Mouse (Mus musculus) CH12.LX (cell line): Measurements from ENCODE around the gene Gpr50. TPM values are rescaled to one million over a fixed set of nuclear protein-coding genes. Genes with fewer than 3 reads are reported as not detected.

Experiments
- DNase-seq: peaks from one replicate; pipeline ENCODE4 v3.0.0-alpha.2; 2013; ENCODE audit errors: extremely low read depth
- H3K27ac ChIP-seq: 2 replicates; pipeline ENCODE4 v1.5.1; 2012; ENCODE audit warnings: low read depth, mild to moderate bottlenecking, control low read depth, moderate library complexity; ENCODE audit not compliant: insufficient read depth
- H3K27me3 ChIP-seq: replicated peaks from 2 replicates; pipeline ENCODE3; 2012; ENCODE audit warnings: inconsistent platforms
- H3K36me3 ChIP-seq, 2 experiments: replicated peaks in 1 of 2; 2 replicates each; pipeline versions ENCODE3 to v1.6.1; 2012; ENCODE audit warnings: inconsistent platforms in 1 of 2, low read length in 1 of 2, mild to moderate bottlenecking in 1 of 2, mixed read lengths in 1 of 2, moderate library complexity in 1 of 2; ENCODE audit not compliant: control insufficient read depth in 1 of 2, insufficient read depth in 1 of 2
- H3K4me1 ChIP-seq, 2 experiments: 2 replicates each; pipeline ENCODE4 v1.6.1; 2012; ENCODE audit warnings: inconsistent platforms in 1 of 2, moderate library complexity in 1 of 2; ENCODE audit not compliant: insufficient read depth in 2 of 2, control insufficient read depth in 1 of 2
- H3K4me2 ChIP-seq: 2 replicates; pipeline ENCODE4 v1.6.1; 2012; ENCODE audit warnings: low read depth, mild to moderate bottlenecking, control low read depth; ENCODE audit not compliant: poor library complexity, insufficient read depth, severe bottlenecking
- H3K4me3 ChIP-seq, 3 experiments: fragments of 150-350 bp in 1 of 3; sonication (generic) in 1 of 3; replicated peaks in 1 of 3; 2 replicates each; pipeline versions ENCODE3 to v1.5.1; 2011 to 2012; ENCODE audit warnings: low read depth in 2 of 3, low read length in 2 of 3, mild to moderate bottlenecking in 2 of 3, moderate library complexity in 2 of 3, control low read depth in 1 of 3, improper control_type of control experiment in 1 of 3, inconsistent platforms in 1 of 3, mixed read lengths in 1 of 3; ENCODE audit not compliant: poor library complexity in 1 of 3
- H3K79me2 ChIP-seq: replicated peaks from 2 replicates; pipeline ENCODE4 v1.6.1; 2012; ENCODE audit warnings: mild to moderate bottlenecking, moderate library complexity; ENCODE audit not compliant: control insufficient read depth, poor library complexity, insufficient read depth, severe bottlenecking; ENCODE audit errors: extremely low read depth
- H3K9ac ChIP-seq: 2 replicates; pipeline ENCODE4 v1.6.1; 2012; ENCODE audit warnings: low read depth, mild to moderate bottlenecking, control low read depth, moderate library complexity; ENCODE audit not compliant: insufficient read depth
- H3K9me3 ChIP-seq: replicated peaks from 2 replicates; pipeline ENCODE3; 2012; ENCODE audit warnings: low read length, inconsistent platforms, mixed read lengths
- CTCF ChIP-seq, 2 experiments: IDR thresholded peaks in 1 of 2; conservative IDR thresholded peaks in 1 of 2; 2 replicates each; pipeline ENCODE4 v1.5.1; 2011 to 2012; ENCODE audit warnings: low read depth in 2 of 2, low read length in 2 of 2, improper control_type of control experiment in 1 of 2, inconsistent platforms in 1 of 2, mild to moderate bottlenecking in 1 of 2, moderate library complexity in 1 of 2
- ELF1 ChIP-seq: IDR thresholded peaks from 2 replicates; pipeline ENCODE4 v1.6.1; 2014; ENCODE audit warnings: low read depth, mild to moderate bottlenecking, inconsistent platforms, low read length, improper control_type of control experiment
- IRF4 ChIP-seq: IDR thresholded peaks from 2 replicates; pipeline ENCODE4 v1.6.1; 2014; ENCODE audit warnings: low read depth, mild to moderate bottlenecking, inconsistent platforms, low read length, improper control_type of control experiment
- KAT2A ChIP-seq: IDR thresholded peaks from 2 replicates; pipeline ENCODE4 v1.6.1; 2012; ENCODE audit warnings: low read length, improper control_type of control experiment, inconsistent platforms; ENCODE audit not compliant: insufficient replicate concordance
- MAFK ChIP-seq: IDR thresholded peaks from 2 replicates; pipeline ENCODE4 v1.6.1; 2011; ENCODE audit warnings: low read length, improper control_type of control experiment; ENCODE audit not compliant: insufficient replicate concordance
- MAZ ChIP-seq: IDR thresholded peaks from 2 replicates; pipeline ENCODE4 v1.6.1; 2012; ENCODE audit warnings: low read depth, mild to moderate bottlenecking, inconsistent platforms, low read length, improper control_type of control experiment, moderate library complexity
- POLR2A ChIP-seq: IDR thresholded peaks from 2 replicates; pipeline ENCODE4 v1.6.1; 2011; ENCODE audit warnings: low read depth, mild to moderate bottlenecking, improper control_type of control experiment, low read length
- RAD21 ChIP-seq: IDR thresholded peaks from 2 replicates; pipeline ENCODE4 v1.6.1; 2011; ENCODE audit warnings: low read depth, mild to moderate bottlenecking, low read length, improper control_type of control experiment, moderate library complexity
- SMC3 ChIP-seq: IDR thresholded peaks from 2 replicates; pipeline ENCODE4 v1.6.1; 2011; ENCODE audit warnings: low read depth, low read length, improper control_type of control experiment
- TBP ChIP-seq: conservative IDR thresholded peaks from 2 replicates; pipeline ENCODE4 v1.6.1; 2011; ENCODE audit warnings: low read depth, low read length, improper control_type of control experiment
- UBTF ChIP-seq: IDR thresholded peaks from 2 replicates; pipeline ENCODE4 v1.6.1; 2012; ENCODE audit warnings: low read depth, mild to moderate bottlenecking, inconsistent platforms, low read length, improper control_type of control experiment, moderate library complexity
- ZMIZ1 ChIP-seq: IDR thresholded peaks from 2 replicates; pipeline ENCODE4 v1.6.1; 2012; ENCODE audit warnings: low read depth, mild to moderate bottlenecking, inconsistent platforms, low read length, improper control_type of control experiment
- dilution Hi-C: fragments of 300-500 bp; cut with MboI; formaldehyde crosslinking; loops from 2 replicates; pipeline ENCODE4 v1.14.3; 2020; ENCODE audit warnings: low sequenced_read_pairs; ENCODE audit not compliant: extremely low pct_unique_long_range_greater_than_20kb, extremely low pct_ligation_motif_present
- in situ Hi-C: fragments of 300-500 bp; cut with MboI; formaldehyde crosslinking; loops from 3 replicates; pipeline ENCODE4 v1.14.3; 2019; ENCODE audit warnings: low sequenced_read_pairs, low pct_ligation_motif_present, low pct_unique_long_range_greater_than_20kb, mixed read lengths
- polyA plus RNA-seq: library from polyadenylated mRNA; unstranded; fragments of >175 nt; gene quantifications from 2 replicates; pipeline ENCODE4 v1.2.1, GENCODE M21; 2012; ENCODE audit warnings: low read depth; ENCODE audit not compliant: insufficient read length
- total RNA-seq, 2 experiments: library from RNA; depleted of rRNA; stranded (reverse); fragments of 300-350 nt in 1 of 2; fragments of >200 nt in 1 of 2; gene quantifications; 2 replicates each; pipeline ENCODE4 v1.2.3; 2012 to 2014

Gene Gpr50
- total RNA-seq (2012; rRNA removed) = not detected in 2 replicates
- not detected in 2 replicates for total RNA-seq (2014; rRNA removed)
- not detected in 2 replicates for polyA plus RNA-seq

DNA sequence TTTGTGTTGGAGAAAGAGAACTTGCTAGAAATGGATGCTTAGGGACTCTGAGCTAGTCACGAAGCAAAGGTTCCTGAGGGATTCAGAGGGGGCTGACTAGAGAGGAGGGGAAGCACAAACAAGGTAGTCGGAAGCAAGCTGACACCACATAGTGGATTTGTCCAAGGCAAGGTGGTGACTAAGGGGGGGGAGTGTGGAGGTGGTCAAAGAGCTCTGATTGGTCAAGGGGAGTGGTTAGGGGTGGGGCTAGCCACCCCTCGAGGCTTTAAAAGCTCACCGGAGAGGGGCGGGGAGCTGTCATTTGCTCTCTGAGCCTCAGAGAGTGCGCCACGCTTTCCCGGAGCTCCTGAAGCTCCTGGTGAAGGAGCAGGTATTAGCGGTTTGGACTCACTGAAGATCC lies at the start of gene Gpr50:
TSS of gene Gpr50 (plus strand) at position 294 of the 400 bp plus-strand sequence.
- Histone ChIP-seq H3K4me1 (no peaks in the 10 kb centered on the region), H3K9ac (no peak within 1 kb of the TSS), H3K27ac (no peak within 1 kb of the TSS), H3K9me3 (no peaks in the 10 kb centered on the region), H3K36me3 (no peaks in the 10 kb centered on the region), H3K79me2 (no peaks in the 10 kb centered on the region), H3K27me3 (no peaks in the 10 kb centered on the region), H3K4me3 (no peak within 1 kb of the TSS), H3K4me2 (no peak within 1 kb of the TSS)
- in situ Hi-C loops = no loop called here
- dilution Hi-C loops = no loop called here
- no peak for DNase-seq
- no peak for TF ChIP-seq IRF4

- Histone ChIP-seq H3K9ac (no peak overlapping the region), H3K4me1 (no peaks in the 10 kb centered on the region), H3K79me2 (no peaks in the 10 kb centered on the region), H3K4me2 (no peak overlapping the region), H3K4me3 (no peak overlapping the region), H3K27ac (no peak overlapping the region), H3K36me3 (no peaks in the 10 kb centered on the region), H3K9me3 (no peaks in the 10 kb centered on the region), H3K27me3 (no peaks in the 10 kb centered on the region)
- TF ChIP-seq SMC3 (no peak), POLR2A (no peak), ZMIZ1 (no peak), MAZ (no peak), TBP (no peak), KAT2A (no peak), UBTF (no peak), MAFK (no peak)
- in situ Hi-C loops = no loop called here
- DNase-seq = peak; percentile 3
- dilution Hi-C loops = no loop called here
Measured at GRCm38 (mm10) chrX:71622286-71622685, 41.2 kb upstream of the Gpr50 start.

DNA sequence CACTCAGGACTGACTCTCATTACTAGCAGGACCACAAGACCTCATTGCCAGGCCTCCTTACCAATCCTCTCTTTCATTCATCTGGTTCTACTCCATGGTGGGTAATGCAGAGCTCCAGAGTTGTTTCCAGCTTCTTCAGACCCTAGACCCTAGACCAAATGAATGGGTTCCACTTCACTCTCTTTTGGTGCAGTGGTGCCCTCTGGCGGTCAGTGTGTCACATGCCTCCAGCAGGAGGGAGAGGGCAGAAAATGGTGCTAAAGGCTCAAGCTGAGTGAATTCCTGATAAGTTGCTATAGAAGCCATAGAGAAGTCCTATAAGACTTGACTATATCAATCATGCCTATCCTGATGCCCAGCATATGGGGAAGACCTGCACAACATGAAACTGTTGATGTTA lies 39.6 kb upstream of the Gpr50 start:
- H3K4me3 ChIP-seq = no peak overlapping the region
- no peak overlapping the region for H3K9ac ChIP-seq
- no peaks in the 10 kb centered on the region for H3K36me3 ChIP-seq
- dilution Hi-C loops = no loop called here
- TF ChIP-seq SMC3 (peak; percentile 47), ELF1 (no peak), MAZ (no peak), CTCF (conservative IDR thresholded peaks at IDR 0.05 in 1 of 2, IDR thresholded peaks at IDR 0.05 in 1 of 2; ENCODE audit: low read depth in 2 of 2, low read length in 2 of 2) (peak; percentile 41 to 68; a peak in 3 of 4 replicates), RAD21 (peak; percentile 59)
- no peak overlapping the region for H3K4me2 ChIP-seq
- H3K27ac ChIP-seq = no peak overlapping the region
- no peaks in the 10 kb centered on the region for H3K4me1 ChIP-seq
- no peaks in the 10 kb centered on the region for H3K9me3 ChIP-seq
- H3K79me2 ChIP-seq = no peaks in the 10 kb centered on the region
- in situ Hi-C loops = no loop called here
- H3K27me3 ChIP-seq = no peaks in the 10 kb centered on the region
- peak; percentile 51 for DNase-seq
